Mouse (Mus musculus): ENCODE measurements at regions not wholly inside any gene's neighbourhood (a gene's known extent, or its start where the extent isn't known, plus 50 kb on each side); places are given as distances from the start of the nearest gene placed in this dataset.

DNA sequence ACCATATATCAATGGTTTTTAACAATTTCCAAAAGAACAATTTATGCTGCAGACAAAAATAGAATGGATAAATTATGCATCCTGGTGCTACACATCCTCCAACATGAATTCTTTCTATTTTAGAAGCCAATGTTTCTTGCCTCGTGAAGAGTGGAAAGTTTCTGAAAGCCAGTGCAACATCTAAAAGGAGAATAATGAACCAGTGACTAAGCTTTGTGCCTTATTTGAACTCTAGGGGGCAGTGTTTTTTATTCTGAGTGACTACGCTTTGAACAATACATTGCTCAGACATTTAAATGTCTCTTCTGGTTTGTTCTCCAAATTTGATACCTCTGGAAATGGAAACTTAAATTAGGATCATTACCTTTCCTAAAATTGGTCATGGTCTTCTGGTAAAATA lies 78.0 kb downstream of the Yipf7 start:
- no peaks in the 10 kb centered on the region for H3K36me3 ChIP-seq (ENCODE audit: control insufficient read depth in 1 of 2, insufficient read depth in 2 of 2, low read length in 2 of 2)
- no peak overlapping the region for H3K27ac ChIP-seq (ENCODE audit: control insufficient read depth, low read depth, low read length)
- H3K9ac ChIP-seq (ENCODE audit: control insufficient read depth, low read depth, low read length, poor library complexity, severe bottlenecking), result no peak overlapping the region
- no peaks in the 10 kb centered on the region for H3K4me1 ChIP-seq (ENCODE audit: control insufficient read depth in 1 of 2, insufficient read depth in 2 of 2, low read length in 2 of 2)
- no peak overlapping the region for H3K4me3 ChIP-seq (ENCODE audit: control insufficient read depth in 1 of 2, insufficient read depth in 1 of 2, low read depth in 2 of 2, low read length in 2 of 2)
- H3K27me3 ChIP-seq (ENCODE audit: control insufficient read depth in 1 of 2, insufficient read depth in 2 of 2, low read length in 2 of 2), result no peaks in the 10 kb centered on the region
- TF ChIP-seq EP300 (IDR thresholded peaks at IDR 0.05; ENCODE audit: low read depth in 1 of 2, low read length in 2 of 2) (no peak), CTCF (IDR thresholded peaks at IDR 0.05 in 2 of 3, conservative IDR thresholded peaks at IDR 0.05 in 1 of 3; ENCODE audit: control insufficient read depth in 1 of 3, insufficient read depth in 1 of 3, low read depth in 2 of 3, low read length in 3 of 3, poor library complexity in 1 of 3, severe bottlenecking in 1 of 3) (peak in 1 of 3 experiments; percentile 40; a peak in 2 of 6 replicates)
- H3K79me2 ChIP-seq (ENCODE audit: control insufficient read depth, insufficient read depth, low read length, poor library complexity), result no peaks in the 10 kb centered on the region
- peak; percentile 11 for DNase-seq (ENCODE audit: low read depth, low spot score)
- no peaks in the 10 kb centered on the region for H3K9me3 ChIP-seq (replicated peaks; ENCODE audit: insufficient read depth, low read length)

Measured in MEL (cell line).